Comparison of ENCODE assay signal across 8 mouse cellular contexts in the genomic region with DNA sequence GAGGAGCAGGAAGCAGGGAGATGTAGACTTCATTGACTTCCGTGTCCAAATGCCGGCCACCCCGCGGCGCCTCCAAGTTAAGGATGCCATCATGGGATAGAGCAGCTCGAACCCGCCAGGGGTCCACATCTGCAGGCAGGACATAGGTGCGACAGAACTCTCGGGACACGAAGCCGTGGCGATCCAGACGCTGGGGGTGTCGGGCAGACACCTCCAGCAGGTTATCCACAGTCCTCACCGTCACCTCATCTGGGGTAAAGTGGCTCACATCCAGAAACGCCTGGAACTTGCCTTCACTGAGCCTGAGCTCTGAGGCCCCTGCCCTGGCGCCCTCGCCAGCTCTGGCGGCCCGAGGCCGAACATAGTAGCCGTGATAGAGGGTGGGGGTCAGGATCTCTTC. TPM values are rescaled to one million over a fixed set of nuclear protein-coding genes. Genes with fewer than 3 reads are reported as not detected.
DNase-seq lines count a peak whose midpoint lies in the region; ATAC-seq and TF ChIP-seq lines count a peak whose summit lies in the region.

A gene (plus strand): TSS at position 3 of the 400 bp plus-strand sequence.

- H3K27me3 ChIP-seq in lung, postnatal 0 days (replicated peaks; ENCODE audit: insufficient read depth, low read length) = no peaks in the 10 kb centered on the region
- H3K27me3 ChIP-seq in embryonic facial prominence, embryonic 11.5 days (ENCODE audit: control insufficient read depth, insufficient read depth, low read length) = 0 out of 2 replicates have a peak, but pooled peaks cover 2% of the 10 kb centered on the region
- no peaks in the 10 kb centered on the region for H3K27me3 ChIP-seq in heart, embryonic 14.5 days (ENCODE audit: control insufficient read depth, insufficient read depth, low read length)

- TF ChIP-seq EP300 in lung, postnatal 0 days (IDR thresholded peaks at IDR 0.05) = no peak

- peak within 1 kb of the TSS; percentile 48; the same call in 1 of the 2 replicates for H3K9ac ChIP-seq in lung, postnatal 0 days (replicated peaks; ENCODE audit: low read depth)
- no peak within 1 kb of the TSS for H3K9ac ChIP-seq in embryonic facial prominence, embryonic 11.5 days (replicated peaks; ENCODE audit: low read length)
- peak within 1 kb of the TSS; percentile 88 for H3K9ac ChIP-seq in heart, embryonic 14.5 days (ENCODE audit: low read length)

- no peak for TF ChIP-seq CTCF in lung, postnatal 0 days (IDR thresholded peaks at IDR 0.05)

- 57% methylated on average over 22 of the region's 22 CpGs for WGBS in lung, postnatal 0 days
- 73% methylated on average over 22 of the region's 22 CpGs for WGBS in embryonic facial prominence, embryonic 11.5 days
- 22% methylated on average over 22 of the region's 22 CpGs for WGBS in heart, embryonic 14.5 days

- peak within 1 kb of the TSS; percentile 91 for H3K27ac ChIP-seq in lung, postnatal 0 days (ENCODE audit: low read length)
- H3K27ac ChIP-seq in embryonic facial prominence, embryonic 11.5 days (replicated peaks; ENCODE audit: low read depth, low read length) = no peak within 1 kb of the TSS
- H3K27ac ChIP-seq in heart, embryonic 14.5 days (replicated peaks in 1 of 2; ENCODE audit: control insufficient read depth in 1 of 2, insufficient read depth in 1 of 2, low read depth in 2 of 2, low read length in 2 of 2) = peak within 1 kb of the TSS; percentile 99 to 100

- DNase-seq in lung, postnatal 0 days (ENCODE audit: low spot score) = no peak
- no peak for DNase-seq in lung, adult 18-20 months
- DNase-seq in embryonic facial prominence, embryonic 11.5 days (ENCODE audit: low spot score) = no peak
- no peak for DNase-seq in left cerebral cortex, postnatal 36 days (ENCODE audit: low spot score in 2 of 2)
- no peak for DNase-seq in Muller cell, postnatal 12 days (ENCODE audit: inconsistent ontology term)
- DNase-seq in kidney, postnatal 36 days = no peak

- no peaks in the 10 kb centered on the region for H3K9me3 ChIP-seq in lung, postnatal 0 days (ENCODE audit: low read length)
- H3K9me3 ChIP-seq in embryonic facial prominence, embryonic 11.5 days (replicated peaks; ENCODE audit: control insufficient read depth, low read length) = no peaks in the 10 kb centered on the region
- no peaks in the 10 kb centered on the region for H3K9me3 ChIP-seq in heart, embryonic 14.5 days (ENCODE audit: control insufficient read depth, low read length)

- no peak for ATAC-seq in lung, postnatal 0 days
- ATAC-seq in embryonic facial prominence, embryonic 11.5 days (replicated peaks; ENCODE audit: insufficient number of reproducible peaks, low FRiP score, low TSS enrichment, low read depth) = no peak
- no peak for ATAC-seq in heart, embryonic 14.5 days (ENCODE audit: insufficient number of reproducible peaks, insufficient read depth, low FRiP score, low read depth)
- no peak for ATAC-seq in megakaryocyte, adult 5-6 weeks (ENCODE audit: poor library complexity, severe bottlenecking)

- peaks cover 10% of the 10 kb centered on the region; the same call in 1 of the 2 replicates for H3K4me1 ChIP-seq in lung, postnatal 0 days (ENCODE audit: insufficient read depth, low read depth, low read length)
- H3K4me1 ChIP-seq in embryonic facial prominence, embryonic 11.5 days (ENCODE audit: control insufficient read depth, insufficient read depth, low read length) = no peaks in the 10 kb centered on the region
- peaks cover 13 to 37% of the 10 kb centered on the region in 2 experiments for H3K4me1 ChIP-seq in heart, embryonic 14.5 days (ENCODE audit: control insufficient read depth in 2 of 2, insufficient read depth in 2 of 2, low read length in 2 of 2)

- no peaks in the 10 kb centered on the region for H3K36me3 ChIP-seq in lung, postnatal 0 days (ENCODE audit: insufficient read depth, low read length)
- no peaks in the 10 kb centered on the region for H3K36me3 ChIP-seq in embryonic facial prominence, embryonic 11.5 days (replicated peaks; ENCODE audit: control insufficient read depth, insufficient read depth, low read depth, low read length)
- peaks cover 19% of the 10 kb centered on the region for H3K36me3 ChIP-seq in heart, embryonic 14.5 days (ENCODE audit: control insufficient read depth, insufficient read depth, low read length)

- peak within 1 kb of the TSS; percentile 53 for H3K4me2 ChIP-seq in lung, postnatal 0 days (replicated peaks; ENCODE audit: low read depth, low read length)
- H3K4me2 ChIP-seq in embryonic facial prominence, embryonic 11.5 days (ENCODE audit: low read depth, low read length) = no peak within 1 kb of the TSS; the same call in 1 of the 2 replicates
- H3K4me2 ChIP-seq in heart, embryonic 14.5 days (ENCODE audit: low read length) = peak within 1 kb of the TSS; percentile 79

- H3K4me3 ChIP-seq in lung, postnatal 0 days (ENCODE audit: low read depth, low read length) = peak within 1 kb of the TSS; percentile 21
- H3K4me3 ChIP-seq in embryonic facial prominence, embryonic 11.5 days (ENCODE audit: low read depth, low read length) = no peak within 1 kb of the TSS
- peak within 1 kb of the TSS; percentile 59 to 76 for H3K4me3 ChIP-seq in heart, embryonic 14.5 days (ENCODE audit: control insufficient read depth in 1 of 2, insufficient read depth in 1 of 2, low read depth in 1 of 2, low read length in 2 of 2)

- intact Hi-C loops in left cerebral cortex, postnatal 36 days (cut with DNase I) = no loop called here

RNA-seq across cellular contexts. Expression of the gene that starts here (rescaled TPM):
- 442 and 571 TPM in 2 replicates for polyA plus RNA-seq in lung, postnatal 0 days (2015; fragmentation: Nextera tagmentation; extraction: Ambion mirVana)
- polyA plus RNA-seq in embryonic facial prominence, embryonic 11.5 days (2014; fragmentation: Nextera tagmentation; extraction: Ambion mirVana) = 17.4 and 23.2 TPM in 2 replicates
- polyA plus RNA-seq in heart, embryonic 14.5 days (2014; fragmentation: Nextera tagmentation; extraction: Ambion mirVana) = 1,286 and 1,345 TPM in 2 replicates
- total RNA-seq in left cerebral cortex, postnatal 36 days (2021) = 100 to 1,000 TPM; 151 to 182 TPM
- 1.8 and 3.9 TPM in 2 replicates for total RNA-seq in megakaryocyte, adult 5-6 weeks (2015)
- 0.62 and 3.1 TPM in 2 replicates for total RNA-seq in megakaryocyte, adult 5-6 weeks (2017)

Comparison
In these comparisons a context has a peak if more than half of its experiments do, and no peak if none do; other contexts are left out.
1. RNA of the gene that starts here (total RNA-seq): 151 to 182 TPM in left cerebral cortex, postnatal 36 days; 0.62 to 3.9 TPM in megakaryocyte, adult 5-6 weeks; every median in the first group is over 10 times any median in the second.
2. RNA of the gene that starts here (polyA plus RNA-seq): 1,286 to 1,345 TPM in heart, embryonic 14.5 days and 442 to 571 TPM in lung, postnatal 0 days; 17.4 to 23.2 TPM in embryonic facial prominence, embryonic 11.5 days; every median in the first group is over 10 times any median in the second.